8 mouse cellular contexts compared by ENCODE assay signal in genomic region chr9:107568331-107569261, GRCm38 (mm10). TPM values are rescaled to one million over a fixed set of nuclear protein-coding genes. Genes with fewer than 3 reads are reported as not detected.
DNase-seq lines count a peak whose midpoint lies in the region; ATAC-seq and TF ChIP-seq lines count a peak whose summit lies in the region.

No protein-coding gene starts in this region.

- H3K9ac ChIP-seq in embryonic facial prominence, embryonic 13.5 days, result peak overlapping the region; percentile 84
- peak overlapping the region; percentile 77 for H3K9ac ChIP-seq in midbrain, postnatal 0 days (replicated peaks; ENCODE audit: low read length, poor library complexity, severe bottlenecking)

- peak; percentile 92 for DNase-seq in 416B (ENCODE audit: low read depth)
- DNase-seq in adrenal gland, postnatal 36 days, result peak; percentile 91 to 93
- peak; percentile 86 for DNase-seq in heart, adult 8-10 months (ENCODE audit: low spot score)
- peak; percentile 91 to 92 for DNase-seq in kidney, adult 8-10 months
- DNase-seq in liver, result peak; percentile 91
- peak; percentile 93 for DNase-seq in midbrain, postnatal 0 days (ENCODE audit: low spot score)
- peak; percentile 83 to 88 for DNase-seq in spleen, postnatal 10 days (ENCODE audit: low spot score in 2 of 2)

- ATAC-seq in embryonic facial prominence, embryonic 13.5 days (ENCODE audit: insufficient number of reproducible peaks, insufficient read depth, low FRiP score, low TSS enrichment, low read depth), result peak; percentile 82
- ATAC-seq in midbrain, postnatal 0 days (ENCODE audit: low FRiP score), result peak; percentile 85

- H3K4me3 ChIP-seq in embryonic facial prominence, embryonic 13.5 days, result peak overlapping the region; percentile 83
- H3K4me3 ChIP-seq in midbrain, postnatal 0 days (ENCODE audit: low read depth, low read length), result peak overlapping the region; percentile 76

- H3K4me1 ChIP-seq in embryonic facial prominence, embryonic 13.5 days, result peaks cover 58% of the 10 kb centered on the region
- H3K4me1 ChIP-seq in midbrain, postnatal 0 days (ENCODE audit: insufficient read depth, low read length), result peaks cover 26% of the 10 kb centered on the region

- H3K4me2 ChIP-seq in embryonic facial prominence, embryonic 13.5 days, result peak overlapping the region; percentile 88
- peak overlapping the region; percentile 80 for H3K4me2 ChIP-seq in midbrain, postnatal 0 days (ENCODE audit: low read depth, low read length, poor library complexity, severe bottlenecking)

- H3K9me3 ChIP-seq in embryonic facial prominence, embryonic 13.5 days, result no peaks in the 10 kb centered on the region
- H3K9me3 ChIP-seq in midbrain, postnatal 0 days (ENCODE audit: low read length), result no peaks in the 10 kb centered on the region

- peak overlapping the region; percentile 91 for H3K27ac ChIP-seq in embryonic facial prominence, embryonic 13.5 days
- peak overlapping the region; percentile 80 for H3K27ac ChIP-seq in midbrain, postnatal 0 days (ENCODE audit: low read depth, low read length)

- H3K27me3 ChIP-seq in embryonic facial prominence, embryonic 13.5 days, result no peaks in the 10 kb centered on the region
- no peaks in the 10 kb centered on the region for H3K27me3 ChIP-seq in midbrain, postnatal 0 days (ENCODE audit: insufficient read depth, low read length)

- no peak for TF ChIP-seq CTCF in midbrain, postnatal 0 days (IDR thresholded peaks at IDR 0.05)

- peaks cover 48% of the 10 kb centered on the region for H3K36me3 ChIP-seq in embryonic facial prominence, embryonic 13.5 days
- peaks cover 23% of the 10 kb centered on the region for H3K36me3 ChIP-seq in midbrain, postnatal 0 days (ENCODE audit: insufficient read depth, low read length)

- under 1% methylated on average over 41 of the region's 41 CpGs for WGBS in embryonic facial prominence, embryonic 13.5 days
- under 1% methylated on average over 41 of the region's 41 CpGs for WGBS in midbrain, postnatal 0 days

RNA-seq across cellular contexts. Expression of gene Hyal2, which starts 0.9 kb away (rescaled TPM):
- total RNA-seq in adrenal gland, postnatal 36 days (2021), result 10 to 100 TPM; 35.8 to 37.8 TPM
- 118 TPM in 2 replicates for polyA plus RNA-seq in embryonic facial prominence, embryonic 13.5 days (2015; fragmentation: Nextera tagmentation; extraction: Ambion mirVana)
- total RNA-seq in heart, adult 8-10 months (2022), result 10 to 100 TPM; 31.2 to 45.8 (median 40.6) TPM
- 65.3 and 65.4 TPM in 2 replicates for total RNA-seq in midbrain, postnatal 0 days (2014; rRNA removed)
- polyA plus RNA-seq in midbrain, postnatal 0 days (2015; fragmentation: Nextera tagmentation; extraction: Ambion mirVana), result 42.7 and 47.9 TPM in 2 replicates

RNA-seq across cellular contexts. Expression of gene Tusc2, which starts 5.5 kb away (rescaled TPM):
- 10 to 100 TPM; 45.2 to 52.5 TPM for total RNA-seq in adrenal gland, postnatal 36 days (2021)
- 35.9 and 42.9 TPM in 2 replicates for polyA plus RNA-seq in embryonic facial prominence, embryonic 13.5 days (2015; fragmentation: Nextera tagmentation; extraction: Ambion mirVana)
- total RNA-seq in heart, adult 8-10 months (2022), result 10 to 100 TPM; 40.0 to 46.9 (median 40.2) TPM
- total RNA-seq in midbrain, postnatal 0 days (2014; rRNA removed), result 136 and 142 TPM in 2 replicates
- 132 and 137 TPM in 2 replicates for polyA plus RNA-seq in midbrain, postnatal 0 days (2015; fragmentation: Nextera tagmentation; extraction: Ambion mirVana)

RNA-seq across cellular contexts. Expression of gene Hyal1, which starts 8.1 kb away (rescaled TPM):
- total RNA-seq in adrenal gland, postnatal 36 days (2021), result 10 to 100 TPM in 1 of 2 experiments, 1 to 10 TPM in 1; 8.6 to 10.1 TPM
- 13.8 and 15.0 TPM in 2 replicates for polyA plus RNA-seq in embryonic facial prominence, embryonic 13.5 days (2015; fragmentation: Nextera tagmentation; extraction: Ambion mirVana)
- 1 to 10 TPM; 4.6 to 6.6 (median 5.1) TPM for total RNA-seq in heart, adult 8-10 months (2022)
- total RNA-seq in midbrain, postnatal 0 days (2014; rRNA removed), result 2.4 and 3.5 TPM in 2 replicates
- polyA plus RNA-seq in midbrain, postnatal 0 days (2015; fragmentation: Nextera tagmentation; extraction: Ambion mirVana), result 2.5 and 2.9 TPM in 2 replicates

RNA-seq across cellular contexts. Expression of gene Naa80, which starts 10.1 kb away (rescaled TPM):
- total RNA-seq in adrenal gland, postnatal 36 days (2021), result 10 to 100 TPM; 14.5 to 19.5 TPM
- 21.8 and 22.5 TPM in 2 replicates for polyA plus RNA-seq in embryonic facial prominence, embryonic 13.5 days (2015; fragmentation: Nextera tagmentation; extraction: Ambion mirVana)
- 10 to 100 TPM; 18.8 to 24.3 (median 21.1) TPM for total RNA-seq in heart, adult 8-10 months (2022)
- 22.7 and 35.4 TPM in 2 replicates for total RNA-seq in midbrain, postnatal 0 days (2014; rRNA removed)
- 20.4 and 24.4 TPM in 2 replicates for polyA plus RNA-seq in midbrain, postnatal 0 days (2015; fragmentation: Nextera tagmentation; extraction: Ambion mirVana)

RNA-seq across cellular contexts. Expression of gene Hyal3, which starts 12.0 kb away (rescaled TPM):
- 1 to 10 TPM in 1 of 2 experiments, under 1 TPM in 1; 0.99 to 1.6 TPM for total RNA-seq in adrenal gland, postnatal 36 days (2021)
- polyA plus RNA-seq in embryonic facial prominence, embryonic 13.5 days (2015; fragmentation: Nextera tagmentation; extraction: Ambion mirVana), result 1.6 and 2.8 TPM in 2 replicates
- total RNA-seq in heart, adult 8-10 months (2022), result under 1 TPM; 0.20 to 0.72 (median 0.25) TPM
- total RNA-seq in midbrain, postnatal 0 days (2014; rRNA removed), result 1.1 and 4.3 TPM in 2 replicates
- 1.8 and 2.2 TPM in 2 replicates for polyA plus RNA-seq in midbrain, postnatal 0 days (2015; fragmentation: Nextera tagmentation; extraction: Ambion mirVana)

Comparison
In these comparisons a context has a peak if more than half of its experiments do, and no peak if none do; other contexts are left out.
1. Peak in every context shown above with its lines: DNase-seq, ATAC-seq, H3K4me3 ChIP-seq and H3K27ac ChIP-seq.